Mouse (Mus musculus) lung, postnatal 0 days (tissue): Measurements from ENCODE around the gene Nod2.

Source experiments
- CTCF ChIP-seq: IDR thresholded peaks from 2 replicates; pipeline ENCODE4 v1.5.1; 2016; ENCODE audit warnings: antibody characterized with exemption, mild to moderate bottlenecking
- EP300 ChIP-seq: IDR thresholded peaks from 2 replicates; pipeline ENCODE4 v1.6.1; 2016; ENCODE audit warnings: antibody characterized with exemption, mild to moderate bottlenecking, control low read depth

DNA sequence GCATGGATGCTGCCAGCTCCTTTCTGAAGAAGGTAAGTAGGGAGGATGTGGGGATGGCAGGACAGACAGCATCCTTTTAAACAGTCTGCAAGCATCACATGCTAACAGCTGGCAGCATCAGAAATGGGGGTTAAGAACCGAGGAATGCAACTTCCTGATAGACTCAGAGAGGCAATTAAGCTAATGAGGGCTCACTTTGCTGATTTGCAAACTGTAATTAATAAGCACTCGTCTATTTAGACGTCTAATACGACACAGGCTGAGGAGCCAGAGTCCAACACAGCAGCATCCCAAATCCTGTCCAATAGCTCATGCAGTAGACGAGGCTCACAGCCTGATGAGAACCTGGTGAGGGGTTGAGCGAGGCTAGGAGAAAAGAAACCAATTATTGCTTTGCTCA, 36.8 kb upstream of the Nod2 start:
- no peak for TF ChIP-seq CTCF
- TF ChIP-seq EP300, result no peak
